Mouse (Mus musculus) stomach, embryonic 14.5 days (tissue): Measurements from ENCODE around the gene Pcdh17. TPM values are rescaled to one million over a fixed set of nuclear protein-coding genes. Genes with fewer than 3 reads are reported as not detected.

Experiments
- ATAC-seq: fragments of 200-750 bp; cut with Nextera tagmentation; 2 replicates; pipeline ENCODE4 v1.8.0; 2017; ENCODE audit warnings: low read depth, moderate TSS enrichment; ENCODE audit not compliant: insufficient number of reproducible peaks, insufficient read depth, low FRiP score
- H3K27ac ChIP-seq: fragments of 300-500 bp; sonication (generic); 2 replicates; pipeline ENCODE4 v1.5.1; 2014; ENCODE audit warnings: mild to moderate bottlenecking, low read length, moderate library complexity, mixed read lengths
- H3K27me3 ChIP-seq: fragments of 300-500 bp; sonication (generic); 2 replicates; pipeline ENCODE4 v1.6.1; 2014; ENCODE audit warnings: low read length, control low read depth, mixed read lengths; ENCODE audit not compliant: control insufficient read depth, insufficient read depth
- H3K36me3 ChIP-seq: fragments of 300-500 bp; sonication (generic); 2 replicates; pipeline ENCODE4 v1.6.1; 2014; ENCODE audit warnings: mild to moderate bottlenecking, control low read depth, low read length, moderate library complexity, mixed read lengths; ENCODE audit not compliant: control insufficient read depth, insufficient read depth
- H3K4me1 ChIP-seq: fragments of 300-500 bp; sonication (generic); 2 replicates; pipeline ENCODE4 v1.6.1; 2014; ENCODE audit warnings: low read length, control low read depth, mixed read lengths; ENCODE audit not compliant: control insufficient read depth, insufficient read depth
- H3K4me2 ChIP-seq: fragments of 300-500 bp; sonication (generic); replicated peaks from 2 replicates; pipeline ENCODE4 v1.6.1; 2014; ENCODE audit warnings: low read depth, low read length, control low read depth
- H3K4me3 ChIP-seq: fragments of 300-500 bp; sonication (generic); 2 replicates; pipeline ENCODE4 v1.5.1; 2014; ENCODE audit warnings: low read depth, low read length, control low read depth
- H3K9ac ChIP-seq: fragments of 300-500 bp; sonication (generic); replicated peaks from 2 replicates; pipeline ENCODE4 v1.6.1; 2014; ENCODE audit warnings: low read depth, mild to moderate bottlenecking, control low read depth, low read length, moderate library complexity, mixed read lengths
- H3K9me3 ChIP-seq: fragments of 300-500 bp; sonication (generic); 2 replicates; pipeline ENCODE4 v1.6.1; 2016; ENCODE audit warnings: low read depth, low read length, control low read depth; ENCODE audit not compliant: control insufficient read depth
- WGBS: fragments of 180-500 bp; shearing (Covaris S2); extraction: QIAGEN DNeasy Blood & Tissue Kit; methylation state at CpG from one replicate; pipeline ENCODE4 v1.1.7; 2014; 5-methylcytosine and 5-hydroxymethylcytosine counted together
- polyA plus RNA-seq: library from polyadenylated mRNA; unstranded; fragments of >200 nt; fragmentation: Nextera tagmentation; extraction: Ambion mirVana; gene quantifications from 2 replicates; pipeline ENCODE4 v1.2.1, GENCODE M21; 2014

Gene Pcdh17
- polyA plus RNA-seq, 1 experiment from 2014 or later = 9.8 TPM

- no peak for ATAC-seq
- no peak overlapping the region for H3K4me2 ChIP-seq
- H3K36me3 ChIP-seq = no peaks in the 10 kb centered on the region
- no peaks in the 10 kb centered on the region for H3K4me1 ChIP-seq
- H3K4me3 ChIP-seq = no peak overlapping the region
- no peak overlapping the region for H3K27ac ChIP-seq
- no peak overlapping the region for H3K9ac ChIP-seq
- H3K27me3 ChIP-seq = no peaks in the 10 kb centered on the region
- no peaks in the 10 kb centered on the region for H3K9me3 ChIP-seq
Measured at GRCm38 (mm10) chr14:84535264-84535663, 91.9 kb downstream of the Pcdh17 start.

GRCm38 (mm10) chr14:84541838-84542237 lies 98.5 kb downstream of the Pcdh17 start:
- H3K4me1 ChIP-seq = no peaks in the 10 kb centered on the region
- no peaks in the 10 kb centered on the region for H3K36me3 ChIP-seq
- no peak overlapping the region for H3K9ac ChIP-seq
- no peak overlapping the region for H3K27ac ChIP-seq
- no peaks in the 10 kb centered on the region for H3K9me3 ChIP-seq
- ATAC-seq = no peak
- no peaks in the 10 kb centered on the region for H3K27me3 ChIP-seq
- H3K4me2 ChIP-seq = no peak overlapping the region
- no peak overlapping the region for H3K4me3 ChIP-seq
- WGBS = 84% methylated on average over 3 of the region's 3 CpGs

GRCm38 (mm10) chr14:84545968-84546367 lies 102.6 kb downstream of the Pcdh17 start:
- WGBS = 63% methylated on average over 2 of the region's 2 CpGs
- no peaks in the 10 kb centered on the region for H3K27me3 ChIP-seq
- no peaks in the 10 kb centered on the region for H3K36me3 ChIP-seq
- ATAC-seq = no peak
- H3K4me2 ChIP-seq = no peak overlapping the region
- H3K4me3 ChIP-seq = no peak overlapping the region
- no peak overlapping the region for H3K27ac ChIP-seq
- H3K9me3 ChIP-seq = no peaks in the 10 kb centered on the region
- H3K4me1 ChIP-seq = no peaks in the 10 kb centered on the region
- H3K9ac ChIP-seq = no peak overlapping the region

DNA sequence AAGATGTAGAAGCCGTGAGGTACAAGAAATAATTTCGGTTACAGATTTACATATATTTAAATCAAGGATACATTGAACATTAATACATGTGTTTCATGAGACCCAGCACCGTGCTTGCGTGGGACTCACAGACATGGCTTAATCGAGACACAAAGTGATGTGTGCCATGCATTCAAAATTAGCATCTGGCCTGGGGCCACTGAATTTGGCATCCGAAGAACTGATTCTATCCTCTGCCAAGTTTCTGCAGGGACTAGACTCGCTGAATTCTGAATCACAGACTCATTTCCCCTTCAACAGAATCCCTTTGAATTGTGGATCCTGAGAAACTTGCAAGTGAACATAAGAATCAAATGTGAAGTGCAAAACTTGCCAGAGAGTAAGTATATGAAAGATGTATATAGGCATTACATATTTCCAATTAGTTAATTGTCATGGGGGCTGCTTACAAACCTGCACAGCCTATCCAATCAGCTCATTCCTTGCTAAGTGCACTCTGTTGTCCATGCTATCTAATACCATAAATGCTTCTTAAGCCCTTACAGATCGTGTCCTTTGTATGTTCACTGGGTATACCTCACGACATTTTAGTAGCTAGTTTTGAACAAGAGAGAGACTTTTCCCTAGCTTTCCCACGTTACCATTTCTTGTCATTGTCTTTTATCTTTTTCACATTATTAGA lies 104.3 kb downstream of the Pcdh17 start:
- no peaks in the 10 kb centered on the region for H3K27me3 ChIP-seq
- H3K9me3 ChIP-seq = no peaks in the 10 kb centered on the region
- no peak overlapping the region for H3K27ac ChIP-seq
- H3K9ac ChIP-seq = no peak overlapping the region
- WGBS = 82% methylated on average over 10 of the region's 10 CpGs
- no peaks in the 10 kb centered on the region for H3K4me1 ChIP-seq
- no peaks in the 10 kb centered on the region for H3K36me3 ChIP-seq
- ATAC-seq = no peak
- no peak overlapping the region for H3K4me2 ChIP-seq
- H3K4me3 ChIP-seq = no peak overlapping the region

DNA sequence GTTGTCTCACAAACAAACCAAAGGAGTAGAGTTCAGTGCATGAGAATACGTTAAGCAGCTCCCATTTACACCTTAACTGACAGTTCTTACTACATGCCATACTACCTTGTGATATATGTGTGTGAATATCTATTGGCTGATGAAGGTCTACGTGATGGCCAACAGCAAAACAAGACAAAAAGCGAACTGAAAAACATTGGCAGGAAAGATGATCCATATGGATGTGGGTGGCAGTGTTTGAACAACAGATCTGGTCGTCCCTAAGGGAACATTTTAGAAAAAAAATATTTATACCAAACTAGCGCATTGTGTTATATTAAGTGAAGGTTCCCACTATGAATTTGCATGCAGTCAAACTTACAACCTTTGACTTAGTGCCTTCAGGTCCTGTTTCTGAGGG lies 108.2 kb downstream of the Pcdh17 start:
- H3K9ac ChIP-seq = no peak overlapping the region
- no peak overlapping the region for H3K27ac ChIP-seq
- ATAC-seq = no peak
- H3K4me3 ChIP-seq = no peak overlapping the region
- H3K27me3 ChIP-seq = no peaks in the 10 kb centered on the region
- no peaks in the 10 kb centered on the region for H3K9me3 ChIP-seq
- no peaks in the 10 kb centered on the region for H3K36me3 ChIP-seq
- no peak overlapping the region for H3K4me2 ChIP-seq
- no peaks in the 10 kb centered on the region for H3K4me1 ChIP-seq
- WGBS = 80% methylated on average over 5 of the region's 5 CpGs

DNA sequence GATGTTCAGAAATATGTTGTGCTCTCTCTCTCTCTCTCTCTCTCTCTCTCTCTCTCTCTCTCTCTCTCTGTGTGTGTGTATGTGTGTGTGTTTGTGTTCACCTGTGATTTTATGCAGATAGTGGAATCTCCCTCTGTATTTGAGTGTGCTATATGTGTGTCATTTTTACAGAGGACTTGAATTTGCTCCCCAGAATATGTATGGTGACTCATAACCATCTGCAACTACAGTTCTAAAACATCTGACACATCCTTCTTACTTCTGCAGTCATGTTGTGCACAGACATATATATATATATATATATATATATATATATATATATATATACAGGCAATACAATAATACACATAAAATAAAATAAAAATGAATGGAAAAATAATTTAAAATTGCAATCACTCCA lies 127.7 kb downstream of the Pcdh17 start:
- no peaks in the 10 kb centered on the region for H3K4me1 ChIP-seq
- no peak for ATAC-seq
- H3K36me3 ChIP-seq = no peaks in the 10 kb centered on the region
- no peak overlapping the region for H3K9ac ChIP-seq
- no peak overlapping the region for H3K4me2 ChIP-seq
- H3K9me3 ChIP-seq = no peaks in the 10 kb centered on the region
- no peak overlapping the region for H3K4me3 ChIP-seq
- no peaks in the 10 kb centered on the region for H3K27me3 ChIP-seq
- no peak overlapping the region for H3K27ac ChIP-seq
